Mouse (Mus musculus): ENCODE data around the gene Fam196b. TPM values are rescaled to one million over a fixed set of nuclear protein-coding genes. Genes with fewer than 3 reads are reported as not detected.

Fam196b gene
- 1.5 and 2.5 TPM in 2 replicates for polyA plus RNA-seq (2015; fragmentation: Nextera tagmentation; extraction: Ambion mirVana)

GRCm38 (mm10) chr11:34314534-34315379 lies at the start of gene Fam196b:
Fam196b (plus strand) TSS chr11:34314822.
- Histone ChIP-seq H3K27ac (ENCODE audit: low read length) (no peak within 1 kb of the TSS), H3K27me3 (replicated peaks; ENCODE audit: control insufficient read depth, insufficient read depth, low read length) (no peaks in the 10 kb centered on the region), H3K4me2 (ENCODE audit: low read length) (peak within 1 kb of the TSS; percentile 76), H3K9me3 (ENCODE audit: control insufficient read depth, low read length) (no peaks in the 10 kb centered on the region), H3K4me1 (replicated peaks; ENCODE audit: control insufficient read depth, insufficient read depth, low read length) (peaks cover 20% of the 10 kb centered on the region), H3K4me3 (replicated peaks; ENCODE audit: low read length) (peak within 1 kb of the TSS; percentile 52), H3K36me3 (ENCODE audit: control insufficient read depth, insufficient read depth) (no peaks in the 10 kb centered on the region), H3K9ac (replicated peaks; ENCODE audit: low read depth, low read length) (peak within 1 kb of the TSS; percentile 60)
- peak; percentile 84 for ATAC-seq
- under 1% methylated on average over 13 of the region's 13 CpGs for WGBS

- ATAC-seq, result 0 out of 2 replicates have a peak, but pooled peaks have one; percentile 27
- 12% methylated on average over 10 of the region's 10 CpGs for WGBS
- no peak overlapping the region for H3K27ac ChIP-seq (ENCODE audit: low read length)
Observed at GRCm38 (mm10) chr11:34272016-34272415, 42.6 kb upstream of the Fam196b start.

GRCm38 (mm10) chr11:34275941-34276340 lies 38.7 kb upstream of the Fam196b start:
- no peak for ATAC-seq
- H3K27me3 ChIP-seq (replicated peaks; ENCODE audit: control insufficient read depth, insufficient read depth, low read length), result no peaks in the 10 kb centered on the region
- no peaks in the 10 kb centered on the region for H3K9me3 ChIP-seq (ENCODE audit: control insufficient read depth, low read length)
- H3K27ac ChIP-seq (ENCODE audit: low read length), result peak overlapping the region; percentile 42; the same call in 1 of the 2 replicates
- H3K4me1 ChIP-seq (replicated peaks; ENCODE audit: control insufficient read depth, insufficient read depth, low read length), result peaks cover 20% of the 10 kb centered on the region
- no peak overlapping the region for H3K4me3 ChIP-seq (replicated peaks; ENCODE audit: low read length)
- H3K36me3 ChIP-seq (ENCODE audit: control insufficient read depth, insufficient read depth), result no peaks in the 10 kb centered on the region
- no peak overlapping the region for H3K9ac ChIP-seq (replicated peaks; ENCODE audit: low read depth, low read length)
- WGBS, result 46% methylated on average over 2 of the region's 2 CpGs
- peak overlapping the region; percentile 27; the same call in 1 of the 2 replicates for H3K4me2 ChIP-seq (ENCODE audit: low read length)

More at GRCm38 (mm10) chr11:34272016-34272415, 42.6 kb upstream of the Fam196b start:
- Histone ChIP-seq H3K27me3 (replicated peaks; ENCODE audit: control insufficient read depth, insufficient read depth, low read length) (no peaks in the 10 kb centered on the region), H3K4me3 (replicated peaks; ENCODE audit: low read length) (no peak overlapping the region), H3K9me3 (ENCODE audit: control insufficient read depth, low read length) (no peaks in the 10 kb centered on the region), H3K9ac (replicated peaks; ENCODE audit: low read depth, low read length) (no peak overlapping the region), H3K4me2 (ENCODE audit: low read length) (no peak overlapping the region), H3K36me3 (ENCODE audit: control insufficient read depth, insufficient read depth) (no peaks in the 10 kb centered on the region), H3K4me1 (replicated peaks; ENCODE audit: control insufficient read depth, insufficient read depth, low read length) (peaks cover 17% of the 10 kb centered on the region)

- no peaks in the 10 kb centered on the region for H3K9me3 ChIP-seq (ENCODE audit: control insufficient read depth, low read length)
- peak overlapping the region; percentile 27 for H3K4me2 ChIP-seq (ENCODE audit: low read length)
- ATAC-seq, result peak; percentile 95
- peaks cover 20% of the 10 kb centered on the region for H3K4me1 ChIP-seq (replicated peaks; ENCODE audit: control insufficient read depth, insufficient read depth, low read length)
- H3K4me3 ChIP-seq (replicated peaks; ENCODE audit: low read length), result no peak overlapping the region
- 14% methylated on average over 14 of the region's 14 CpGs for WGBS
- H3K36me3 ChIP-seq (ENCODE audit: control insufficient read depth, insufficient read depth), result no peaks in the 10 kb centered on the region
- no peaks in the 10 kb centered on the region for H3K27me3 ChIP-seq (replicated peaks; ENCODE audit: control insufficient read depth, insufficient read depth, low read length)
- H3K27ac ChIP-seq (ENCODE audit: low read length), result peak overlapping the region; percentile 42; the same call in 1 of the 2 replicates
- no peak overlapping the region for H3K9ac ChIP-seq (replicated peaks; ENCODE audit: low read depth, low read length)
Observed at GRCm38 (mm10) chr11:34276363-34277046, 38.1 kb upstream of the Fam196b start.

GRCm38 (mm10) chr11:34277047-34277445 lies 37.6 kb upstream of the Fam196b start:
- Histone ChIP-seq H3K4me3 (replicated peaks; ENCODE audit: low read length) (no peak overlapping the region), H3K9ac (replicated peaks; ENCODE audit: low read depth, low read length) (no peak overlapping the region), H3K27ac (ENCODE audit: low read length) (no peak overlapping the region), H3K36me3 (ENCODE audit: control insufficient read depth, insufficient read depth) (no peaks in the 10 kb centered on the region), H3K4me2 (ENCODE audit: low read length) (peak overlapping the region; percentile 27), H3K27me3 (replicated peaks; ENCODE audit: control insufficient read depth, insufficient read depth, low read length) (no peaks in the 10 kb centered on the region), H3K9me3 (ENCODE audit: control insufficient read depth, low read length) (no peaks in the 10 kb centered on the region), H3K4me1 (replicated peaks; ENCODE audit: control insufficient read depth, insufficient read depth, low read length) (peaks cover 16% of the 10 kb centered on the region)
- WGBS, result 11% methylated on average over 3 of the region's 3 CpGs
- no peak; the same call in 1 of the 2 replicates for ATAC-seq

GRCm38 (mm10) chr11:34284124-34284808 lies 30.4 kb upstream of the Fam196b start:
- H3K4me2 ChIP-seq (ENCODE audit: low read length), result no peak overlapping the region
- H3K27ac ChIP-seq (ENCODE audit: low read length), result no peak overlapping the region
- no peaks in the 10 kb centered on the region; the same call in 1 of the 2 replicates for H3K27me3 ChIP-seq (replicated peaks; ENCODE audit: control insufficient read depth, insufficient read depth, low read length)
- no peaks in the 10 kb centered on the region for H3K36me3 ChIP-seq (ENCODE audit: control insufficient read depth, insufficient read depth)
- no peak overlapping the region for H3K4me3 ChIP-seq (replicated peaks; ENCODE audit: low read length)
- WGBS, result 21% methylated on average over 13 of the region's 13 CpGs
- no peak for ATAC-seq
- no peak overlapping the region for H3K9ac ChIP-seq (replicated peaks; ENCODE audit: low read depth, low read length)
- H3K4me1 ChIP-seq (replicated peaks; ENCODE audit: control insufficient read depth, insufficient read depth, low read length), result 0 out of 2 replicates have a peak, but pooled peaks cover 2% of the 10 kb centered on the region
- H3K9me3 ChIP-seq (ENCODE audit: control insufficient read depth, low read length), result no peaks in the 10 kb centered on the region

GRCm38 (mm10) chr11:34290265-34290664 lies 24.4 kb upstream of the Fam196b start:
- Histone ChIP-seq H3K4me1 (replicated peaks; ENCODE audit: control insufficient read depth, insufficient read depth, low read length) (peaks cover 13% of the 10 kb centered on the region), H3K36me3 (ENCODE audit: control insufficient read depth, insufficient read depth) (no peaks in the 10 kb centered on the region), H3K4me3 (replicated peaks; ENCODE audit: low read length) (no peak overlapping the region), H3K4me2 (ENCODE audit: low read length) (no peak overlapping the region), H3K27ac (ENCODE audit: low read length) (no peak overlapping the region), H3K27me3 (replicated peaks; ENCODE audit: control insufficient read depth, insufficient read depth, low read length) (no peaks in the 10 kb centered on the region; the same call in 1 of the 2 replicates), H3K9ac (replicated peaks; ENCODE audit: low read depth, low read length) (no peak overlapping the region), H3K9me3 (ENCODE audit: control insufficient read depth, low read length) (no peaks in the 10 kb centered on the region)
- ATAC-seq, result no peak
- WGBS, result 4% methylated on average over 4 of the region's 4 CpGs

GRCm38 (mm10) chr11:34290708-34291107 lies 23.9 kb upstream of the Fam196b start:
- ATAC-seq, result no peak
- Histone ChIP-seq H3K9me3 (ENCODE audit: control insufficient read depth, low read length) (no peaks in the 10 kb centered on the region), H3K27me3 (replicated peaks; ENCODE audit: control insufficient read depth, insufficient read depth, low read length) (no peaks in the 10 kb centered on the region; the same call in 1 of the 2 replicates), H3K4me1 (replicated peaks; ENCODE audit: control insufficient read depth, insufficient read depth, low read length) (peaks cover 13% of the 10 kb centered on the region), H3K27ac (ENCODE audit: low read length) (no peak overlapping the region), H3K9ac (replicated peaks; ENCODE audit: low read depth, low read length) (no peak overlapping the region), H3K4me2 (ENCODE audit: low read length) (no peak overlapping the region), H3K4me3 (replicated peaks; ENCODE audit: low read length) (no peak overlapping the region), H3K36me3 (ENCODE audit: control insufficient read depth, insufficient read depth) (no peaks in the 10 kb centered on the region)
- WGBS, result 8% methylated on average over 2 of the region's 2 CpGs

GRCm38 (mm10) chr11:34291304-34291703 lies 23.3 kb upstream of the Fam196b start:
- H3K4me2 ChIP-seq (ENCODE audit: low read length), result no peak overlapping the region
- ATAC-seq, result peak; percentile 69
- H3K27me3 ChIP-seq (replicated peaks; ENCODE audit: control insufficient read depth, insufficient read depth, low read length), result no peaks in the 10 kb centered on the region
- H3K4me3 ChIP-seq (replicated peaks; ENCODE audit: low read length), result no peak overlapping the region
- 17% methylated on average over 3 of the region's 3 CpGs for WGBS
- H3K9me3 ChIP-seq (ENCODE audit: control insufficient read depth, low read length), result no peaks in the 10 kb centered on the region
- no peak overlapping the region for H3K27ac ChIP-seq (ENCODE audit: low read length)
- H3K36me3 ChIP-seq (ENCODE audit: control insufficient read depth, insufficient read depth), result no peaks in the 10 kb centered on the region
- H3K4me1 ChIP-seq (replicated peaks; ENCODE audit: control insufficient read depth, insufficient read depth, low read length), result peaks cover 13% of the 10 kb centered on the region
- no peak overlapping the region for H3K9ac ChIP-seq (replicated peaks; ENCODE audit: low read depth, low read length)
